Mouse (Mus musculus) G1E (cell line): ENCODE data around the gene Rrp9. TPM values are rescaled to one million over a fixed set of nuclear protein-coding genes. Genes with fewer than 3 reads are reported as not detected.

Experiments
- ATAC-seq: 2 replicates; pipeline ENCODE4 v1.8.0; 2016; ENCODE audit warnings: mild to moderate bottlenecking; ENCODE audit not compliant: insufficient number of reproducible peaks, poor library complexity, low FRiP score, severe bottlenecking; ENCODE audit errors: extremely low read depth
- DNase-seq: peaks from one replicate; pipeline ENCODE4 v3.0.0; 2012; ENCODE audit warnings: low spot score
- H3K27me3 ChIP-seq: 2 replicates; pipeline ENCODE4 v1.6.1; 2012; ENCODE audit warnings: mild to moderate bottlenecking, low read length, inconsistent platforms; ENCODE audit not compliant: insufficient read depth
- H3K36me3 ChIP-seq: replicated peaks from 2 replicates; pipeline ENCODE3; 2012; ENCODE audit warnings: mild to moderate bottlenecking, inconsistent platforms
- H3K4me1 ChIP-seq: 2 replicates; pipeline ENCODE4 v1.6.1; 2012; ENCODE audit warnings: low read depth, low read length, inconsistent platforms, mixed read lengths; ENCODE audit not compliant: insufficient read depth
- H3K4me3 ChIP-seq: 2 replicates; pipeline ENCODE4 v1.5.1; 2012; ENCODE audit warnings: low read depth, mild to moderate bottlenecking, inconsistent platforms, low read length, moderate library complexity, mixed read lengths
- H3K9me3 ChIP-seq: replicated peaks from 2 replicates; pipeline ENCODE4 v1.6.1; 2012; ENCODE audit warnings: inconsistent platforms
- CTCF ChIP-seq: IDR thresholded peaks from 2 replicates; pipeline ENCODE4 v1.5.1; 2012; ENCODE audit warnings: low read depth, low read length, inconsistent platforms, mixed read lengths
- GATA1 ChIP-seq: IDR thresholded peaks from 2 replicates; pipeline ENCODE4 v1.6.1; 2012; ENCODE audit warnings: borderline replicate concordance, low read length, inconsistent platforms, mixed read lengths
- GATA2 ChIP-seq: IDR thresholded peaks from 2 replicates; pipeline ENCODE4 v1.6.1; 2012; ENCODE audit warnings: low read depth, low read length, inconsistent platforms, borderline replicate concordance
- POLR2AphosphoS5 ChIP-seq: IDR thresholded peaks from 2 replicates; pipeline ENCODE4 v1.6.1; 2012; ENCODE audit warnings: low read depth, low read length, inconsistent platforms; ENCODE audit not compliant: insufficient replicate concordance
- TAL1 ChIP-seq: conservative IDR thresholded peaks from 2 replicates; pipeline ENCODE4 v1.6.1; 2012; ENCODE audit warnings: low read depth, low read length, inconsistent platforms, mixed read lengths
- polyA plus RNA-seq: library from polyadenylated mRNA; stranded (reverse); fragments of >175 nt; gene quantifications from 2 replicates; pipeline ENCODE4 v1.2.3, GENCODE M21; 2012
- total RNA-seq, 2 experiments: library from RNA; stranded (forward) in 1 of 2; stranded (reverse) in 1 of 2; fragments of 200-1000 nt in 1 of 2; fragments of >200 nt in 1 of 2; fragmentation: Nextera tagmentation in 1 of 2; gene quantifications; 2 replicates each; pipeline ENCODE4 v1.2.3; 2014 to 2017

Gene Rrp9
- total and polyA plus RNA-seq, 3 experiments, result 25.7 to 357 (median 32.6) TPM

DNA sequence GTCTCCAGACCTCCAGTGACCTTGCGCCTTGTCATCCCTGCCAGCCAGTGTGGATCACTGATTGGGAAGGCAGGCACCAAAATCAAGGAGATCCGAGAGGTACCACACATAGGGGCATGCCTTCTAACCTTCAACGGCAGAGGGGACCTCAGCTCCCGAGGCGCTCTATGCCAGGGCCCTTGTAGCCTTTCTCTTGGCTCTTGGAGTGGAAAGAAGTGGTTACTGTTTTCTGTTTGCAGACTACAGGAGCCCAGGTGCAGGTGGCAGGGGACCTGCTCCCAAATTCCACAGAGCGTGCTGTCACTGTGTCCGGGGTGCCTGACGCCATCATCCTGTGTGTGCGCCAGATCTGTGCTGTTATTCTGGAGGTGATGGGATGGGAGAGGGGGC, 14.7 kb upstream of the Rrp9 start:
- TF ChIP-seq CTCF (no peak), GATA2 (no peak), POLR2AphosphoS5 (no peak), GATA1 (no peak), TAL1 (no peak)
- Histone ChIP-seq H3K27me3 (peaks cover 64% of the 10 kb centered on the region), H3K36me3 (no peaks in the 10 kb centered on the region), H3K4me3 (no peak overlapping the region), H3K9me3 (peaks cover 12% of the 10 kb centered on the region), H3K4me1 (peaks cover 3% of the 10 kb centered on the region; the same call in 1 of the 2 replicates)
- DNase-seq (no peak), ATAC-seq (no peak)

DNA sequence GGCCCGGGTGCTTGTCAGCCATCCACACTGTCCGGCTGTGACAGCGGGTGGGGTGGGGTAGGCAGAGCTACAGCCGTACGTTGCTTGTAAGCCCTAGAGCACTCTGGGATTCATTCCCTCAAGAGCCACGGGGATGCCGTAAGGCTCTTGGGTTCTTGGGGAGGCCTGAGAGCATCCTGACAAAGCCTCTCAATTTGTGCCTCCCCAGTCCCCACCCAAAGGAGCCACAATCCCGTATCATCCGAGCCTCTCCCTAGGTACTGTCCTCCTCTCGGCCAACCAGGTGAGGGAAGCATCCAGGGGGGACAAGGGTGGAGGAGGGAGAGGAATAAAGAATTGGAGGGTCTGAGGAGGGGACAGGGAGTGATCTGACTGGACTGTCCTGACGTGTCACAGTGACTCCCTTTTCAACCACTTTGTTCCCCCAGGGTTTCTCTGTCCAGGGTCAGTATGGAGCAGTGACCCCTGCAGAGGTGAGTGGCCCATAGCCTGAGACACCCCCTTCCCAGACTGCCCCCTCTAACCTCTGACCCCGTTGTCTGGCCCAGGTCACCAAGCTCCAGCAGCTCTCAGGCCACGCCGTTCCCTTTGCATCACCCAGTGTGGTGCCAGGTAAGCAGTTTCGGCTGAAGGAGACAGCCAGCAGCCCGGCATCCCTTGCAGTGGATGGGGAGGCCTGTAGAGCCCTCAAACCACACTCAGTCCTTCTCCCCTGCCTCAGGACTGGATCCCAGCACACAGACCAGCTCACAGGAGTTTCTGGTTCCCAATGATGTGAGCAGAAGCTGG, 13.9 kb upstream of the Rrp9 start:
- TF ChIP-seq POLR2AphosphoS5 (no peak), TAL1 (no peak), GATA2 (no peak), GATA1 (no peak), CTCF (no peak)

DNA sequence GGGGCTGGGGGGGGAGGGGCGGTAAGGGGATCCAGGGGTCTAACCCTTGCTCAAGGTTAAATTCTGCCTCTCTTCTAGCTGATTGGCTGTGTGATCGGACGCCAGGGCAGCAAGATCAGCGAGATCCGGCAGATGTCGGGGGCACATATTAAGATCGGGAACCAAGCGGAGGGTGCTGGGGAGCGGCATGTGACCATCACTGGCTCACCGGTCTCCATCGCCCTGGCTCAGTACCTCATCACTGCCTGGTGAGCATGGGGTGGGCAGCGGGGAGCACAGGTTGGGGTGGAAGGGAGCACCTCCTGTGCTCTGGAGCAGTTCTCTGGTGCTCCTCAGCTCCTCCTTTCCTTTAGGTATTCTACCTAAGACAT, 13.3 kb upstream of the Rrp9 start:
- DNase-seq, result no peak
- no peaks in the 10 kb centered on the region for H3K36me3 ChIP-seq
- H3K9me3 ChIP-seq, result peaks cover 12% of the 10 kb centered on the region
- no peaks in the 10 kb centered on the region for H3K4me1 ChIP-seq
- TF ChIP-seq GATA1 (no peak), GATA2 (no peak), TAL1 (no peak), CTCF (no peak), POLR2AphosphoS5 (no peak)
- no peak overlapping the region for H3K4me3 ChIP-seq
- ATAC-seq, result no peak
- H3K27me3 ChIP-seq, result peaks cover 50% of the 10 kb centered on the region

More for the DNA sequence above, 13.9 kb upstream of the Rrp9 start:
- H3K36me3 ChIP-seq, result no peaks in the 10 kb centered on the region
- peaks cover 12% of the 10 kb centered on the region for H3K9me3 ChIP-seq
- H3K4me3 ChIP-seq, result no peak overlapping the region
- DNase-seq (no peak), ATAC-seq (no peak)
- H3K27me3 ChIP-seq, result peaks cover 56% of the 10 kb centered on the region
- no peaks in the 10 kb centered on the region for H3K4me1 ChIP-seq

DNA sequence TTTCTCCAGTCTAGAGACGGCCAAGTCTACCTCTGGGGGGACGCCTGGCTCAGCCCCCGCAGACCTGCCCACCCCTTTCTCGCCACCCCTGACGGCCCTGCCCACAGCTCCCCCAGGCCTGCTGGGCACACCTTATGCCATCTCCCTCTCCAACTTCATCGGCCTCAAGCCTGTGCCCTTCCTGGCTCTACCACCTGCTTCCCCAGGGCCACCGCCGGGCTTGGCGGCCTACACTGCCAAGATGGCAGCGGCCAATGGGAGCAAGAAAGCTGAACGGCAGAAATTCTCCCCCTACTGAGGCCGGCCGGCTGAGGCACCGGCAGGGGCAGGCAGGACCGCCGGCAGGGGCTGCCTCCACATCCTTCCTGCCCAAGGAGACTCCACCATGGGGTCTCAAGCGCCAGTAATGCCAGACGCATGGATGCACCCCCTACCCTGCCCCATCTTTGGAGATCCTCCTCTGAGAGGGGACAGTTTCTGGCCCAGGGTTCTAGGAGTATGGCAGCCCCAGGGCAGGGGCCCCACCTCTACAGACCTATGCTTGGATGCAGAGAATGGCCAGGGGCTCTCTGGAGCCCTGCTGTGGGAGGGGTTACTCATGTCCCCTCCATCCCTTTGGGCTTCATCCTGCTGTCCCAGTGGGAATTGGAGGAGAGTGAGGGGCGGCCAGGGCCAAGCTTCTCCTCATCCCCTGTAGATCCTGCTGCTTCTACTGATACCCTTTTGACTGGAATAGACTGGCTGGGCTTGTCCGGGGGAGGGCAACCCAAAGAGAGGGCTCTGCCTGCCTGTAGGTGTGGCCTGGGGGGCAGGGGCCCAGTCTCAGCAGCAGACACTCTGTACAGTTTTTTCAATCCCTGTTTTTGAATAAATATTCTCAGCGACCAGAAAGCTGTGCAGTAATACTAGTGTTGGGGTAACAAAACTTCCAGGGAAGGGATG, 12.4 kb upstream of the Rrp9 start:
- H3K36me3 ChIP-seq, result no peaks in the 10 kb centered on the region
- TF ChIP-seq TAL1 (no peak), GATA2 (no peak)

DNA sequence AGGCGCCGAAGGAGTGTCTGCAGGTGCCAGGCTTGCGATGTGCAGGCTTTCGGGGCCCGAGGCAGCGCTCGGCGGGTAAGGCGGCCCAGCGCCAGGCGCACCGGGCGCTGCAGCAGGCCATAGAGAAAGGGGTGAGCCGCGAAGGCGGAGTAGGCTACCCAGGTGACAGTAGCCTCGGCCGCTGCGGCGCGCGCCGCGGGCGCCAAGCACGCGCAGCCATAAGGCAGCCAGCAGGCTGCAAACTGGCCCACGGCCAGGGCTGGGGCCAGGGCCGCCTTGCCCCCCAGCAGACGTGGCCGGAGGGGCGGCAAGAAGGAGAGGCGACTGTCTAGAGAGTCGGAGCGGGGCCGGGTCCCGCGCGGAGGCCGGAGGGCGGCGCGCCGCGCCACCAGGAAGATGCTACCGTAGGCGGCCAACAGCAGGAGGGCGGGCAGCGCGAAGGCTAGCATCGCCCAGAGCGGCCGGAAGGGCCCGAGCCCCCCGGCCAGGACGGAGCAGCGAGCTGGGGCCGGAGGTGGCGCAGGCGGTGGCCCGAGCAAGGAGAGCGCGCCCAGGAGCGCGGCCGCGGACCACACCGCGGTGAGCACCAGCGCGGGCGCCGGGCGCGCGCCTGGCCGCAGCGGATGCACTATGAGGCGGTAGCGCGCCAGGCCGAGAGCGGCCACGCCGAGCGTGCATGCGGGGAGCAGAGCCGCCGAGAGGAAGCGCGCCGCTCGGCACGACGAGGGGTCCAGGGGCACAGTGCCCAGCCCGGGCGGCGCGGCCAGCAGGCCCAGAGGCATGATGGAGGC, 10.8 kb upstream of the Rrp9 start:
- peaks cover 32% of the 10 kb centered on the region for H3K27me3 ChIP-seq
- no peaks in the 10 kb centered on the region for H3K36me3 ChIP-seq
- no peak for DNase-seq
- H3K9me3 ChIP-seq, result peaks cover 12% of the 10 kb centered on the region
- H3K4me1 ChIP-seq, result peaks cover 4% of the 10 kb centered on the region; the same call in 1 of the 2 replicates
- no peak for ATAC-seq
- TF ChIP-seq CTCF (no peak), GATA1 (no peak), GATA2 (no peak), TAL1 (no peak), POLR2AphosphoS5 (no peak)
- H3K4me3 ChIP-seq, result no peak overlapping the region; the same call in 1 of the 2 replicates

More for the DNA sequence above, 12.4 kb upstream of the Rrp9 start:
- H3K4me3 ChIP-seq, result no peak overlapping the region
- peaks cover 44% of the 10 kb centered on the region for H3K27me3 ChIP-seq
- ATAC-seq, result no peak
- no peak for DNase-seq
- peaks cover 12% of the 10 kb centered on the region for H3K9me3 ChIP-seq
- H3K4me1 ChIP-seq, result no peaks in the 10 kb centered on the region

DNA sequence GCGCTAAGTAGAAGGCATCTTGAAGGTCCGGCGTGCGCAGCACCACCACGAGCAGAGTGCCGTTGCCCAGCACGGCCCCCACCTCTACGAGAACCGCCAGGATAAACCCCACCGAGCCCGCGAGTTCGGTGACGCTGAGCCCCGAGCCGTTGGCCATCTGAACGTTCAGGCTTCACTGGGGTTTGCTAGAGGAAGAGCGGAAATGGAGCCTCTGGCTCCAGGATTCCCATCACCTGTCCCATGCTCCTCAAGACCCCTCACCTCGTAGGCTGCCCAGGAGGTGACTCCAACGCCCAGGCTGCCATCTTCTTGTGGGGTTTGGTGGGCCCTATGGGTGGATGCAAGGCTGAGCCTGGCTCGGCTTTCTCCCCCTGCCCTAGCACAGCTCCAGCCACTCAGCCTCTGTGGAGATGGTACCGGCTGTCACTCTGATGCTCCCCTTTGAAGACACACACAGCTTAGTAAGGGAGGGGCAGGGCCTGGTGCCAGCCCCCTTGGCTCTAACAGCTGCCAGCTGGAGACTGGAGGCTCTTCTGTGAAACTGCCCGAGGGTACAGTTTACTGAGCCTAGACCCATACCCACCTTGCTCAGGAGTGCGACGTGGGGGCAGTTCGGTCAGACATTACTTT, 10.1 kb upstream of the Rrp9 start, which contains the start of gene Gpr62:
TSS of gene Gpr62 (minus strand) at position 368 of the 630 bp plus-strand sequence.
- no peak within 1 kb of the TSS; the same call in 1 of the 2 replicates for H3K4me3 ChIP-seq

More for the DNA sequence above, 10.1 kb upstream of the Rrp9 start, which contains the start of gene Gpr62:
- no peaks in the 10 kb centered on the region for H3K36me3 ChIP-seq
- H3K27me3 ChIP-seq, result peaks cover 26% of the 10 kb centered on the region
- peaks cover 12% of the 10 kb centered on the region for H3K9me3 ChIP-seq
- DNase-seq, result no peak
- TF ChIP-seq GATA1, result no peak
- H3K4me1 ChIP-seq, result peaks cover 4% of the 10 kb centered on the region; the same call in 1 of the 2 replicates
- no peak for ATAC-seq
